Mouse (Mus musculus) olfactory bulb, adult 2 months (tissue): ENCODE measurements around the gene Gucd1.

Experiments used
- CTCF ChIP-seq: fragments of 200-500 bp; IDR thresholded peaks from 2 replicates; pipeline ENCODE4 v1.5.1; 2012; ENCODE audit warnings: low read depth, mild to moderate bottlenecking, low read length, moderate library complexity; ENCODE audit not compliant: insufficient read depth
- POLR2A ChIP-seq: fragments of 200-500 bp; IDR thresholded peaks from 2 replicates; pipeline ENCODE4 v1.6.1; 2012; ENCODE audit warnings: mild to moderate bottlenecking, low read depth, low read length, moderate library complexity; ENCODE audit not compliant: insufficient read depth

DNA sequence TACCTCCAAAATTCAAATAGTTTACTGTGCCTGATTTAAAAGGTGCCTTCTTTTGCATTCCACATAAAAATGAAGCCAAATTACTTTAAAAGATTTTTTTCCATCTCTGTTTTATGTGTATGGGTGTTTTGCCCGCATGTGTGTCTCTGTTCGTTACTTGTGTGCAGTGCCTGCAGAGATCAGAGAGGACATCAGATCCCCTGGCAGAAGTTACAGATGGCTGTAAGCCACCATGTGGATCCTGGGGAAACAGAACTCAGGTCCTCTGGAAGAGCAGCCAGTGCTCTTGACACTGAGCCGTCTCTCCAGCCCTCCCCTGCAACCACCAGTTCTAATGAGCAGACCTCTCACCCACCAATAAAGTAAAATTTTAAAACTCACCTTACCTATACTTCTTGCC, 55.0 kb downstream of the Gucd1 start:
- TF ChIP-seq CTCF (no peak), POLR2A (no peak)
